Mouse (Mus musculus) liver, postnatal 0 days (tissue): ENCODE measurements around the gene Naaa.

Experiments
- CTCF ChIP-seq: sonication (generic); IDR thresholded peaks from 2 replicates; pipeline ENCODE4 v1.5.1; 2016; ENCODE audit warnings: antibody characterized with exemption, low read depth
- EP300 ChIP-seq: IDR thresholded peaks from 2 replicates; pipeline ENCODE4 v1.6.1; 2016; ENCODE audit warnings: antibody characterized with exemption, low read depth, mild to moderate bottlenecking

DNA sequence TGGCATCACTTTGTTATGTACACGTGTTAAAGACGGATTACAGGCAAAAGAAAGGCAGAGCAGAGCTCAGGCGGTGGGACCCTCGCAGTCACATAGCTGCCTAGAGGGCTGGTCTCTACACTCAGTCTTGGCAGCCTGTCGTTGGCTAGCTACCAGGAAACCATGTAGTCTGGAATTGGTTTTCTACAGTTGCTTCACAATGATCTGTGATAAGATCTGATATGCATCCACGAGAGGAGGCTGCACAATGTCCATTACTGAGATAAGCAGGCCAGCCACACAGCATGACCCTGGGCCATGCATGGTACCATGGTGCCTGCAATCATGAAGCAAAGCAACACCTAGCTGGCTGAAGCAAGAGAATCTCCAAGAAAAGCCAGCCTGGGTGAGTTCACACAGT, 9.9 kb upstream of the Naaa start:
- TF ChIP-seq CTCF = no peak
- TF ChIP-seq EP300 = no peak
